Mouse (Mus musculus) frontal cortex, postnatal 25 days (tissue): Measurements from ENCODE around the gene Sik2.

Experiments
- DNase-seq, 2 experiments: peaks; one replicate each; pipeline ENCODE4 v3.0.0; 2022; ENCODE audit warnings: low spot score in 2 of 2

Sik2 gene

DNA sequence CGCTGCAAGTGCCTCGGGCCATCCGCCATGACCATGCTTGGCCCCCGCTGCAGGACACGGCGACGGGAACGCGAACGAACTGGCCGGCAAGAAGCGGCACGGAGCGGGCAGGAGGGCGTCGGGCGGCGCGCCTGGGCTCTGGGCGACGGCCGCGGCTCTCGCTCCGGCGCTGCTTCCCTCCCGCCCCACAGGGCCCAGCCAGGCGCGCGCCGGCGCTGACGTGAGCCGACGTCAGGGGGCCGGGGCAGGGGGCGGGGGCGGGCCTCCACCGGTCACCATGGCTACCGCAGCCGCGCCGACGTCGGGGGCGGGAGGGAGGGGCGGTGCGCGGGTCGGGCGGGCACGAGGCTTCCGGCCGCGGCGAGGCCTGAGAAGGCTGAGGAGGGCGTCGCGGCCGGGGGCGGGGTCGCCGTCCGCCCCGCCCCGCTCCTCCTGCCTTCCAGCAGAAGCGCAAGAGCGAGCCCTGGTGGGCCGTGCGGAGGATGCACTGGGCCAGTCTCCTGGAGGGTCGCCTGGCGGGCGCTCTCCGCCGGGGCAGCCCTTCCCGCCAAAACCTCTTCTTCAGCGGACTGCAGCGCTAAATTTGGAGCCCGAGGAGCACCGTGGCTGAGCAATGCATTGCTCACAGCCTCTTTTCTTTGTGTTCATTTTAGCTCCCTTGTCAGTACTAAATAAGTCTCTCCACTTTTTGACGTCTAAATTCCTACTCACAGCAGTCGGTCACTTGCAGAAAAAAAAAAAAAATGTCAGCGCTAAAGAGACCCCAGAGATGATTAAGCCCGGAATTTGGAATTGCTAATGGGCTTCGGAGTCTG lies at the start of gene Sik2:
Gene Sik2 (minus strand): TSS at position 233 of the 815 bp plus-strand sequence.
- peak; percentile 47 to 72 for DNase-seq

DNA sequence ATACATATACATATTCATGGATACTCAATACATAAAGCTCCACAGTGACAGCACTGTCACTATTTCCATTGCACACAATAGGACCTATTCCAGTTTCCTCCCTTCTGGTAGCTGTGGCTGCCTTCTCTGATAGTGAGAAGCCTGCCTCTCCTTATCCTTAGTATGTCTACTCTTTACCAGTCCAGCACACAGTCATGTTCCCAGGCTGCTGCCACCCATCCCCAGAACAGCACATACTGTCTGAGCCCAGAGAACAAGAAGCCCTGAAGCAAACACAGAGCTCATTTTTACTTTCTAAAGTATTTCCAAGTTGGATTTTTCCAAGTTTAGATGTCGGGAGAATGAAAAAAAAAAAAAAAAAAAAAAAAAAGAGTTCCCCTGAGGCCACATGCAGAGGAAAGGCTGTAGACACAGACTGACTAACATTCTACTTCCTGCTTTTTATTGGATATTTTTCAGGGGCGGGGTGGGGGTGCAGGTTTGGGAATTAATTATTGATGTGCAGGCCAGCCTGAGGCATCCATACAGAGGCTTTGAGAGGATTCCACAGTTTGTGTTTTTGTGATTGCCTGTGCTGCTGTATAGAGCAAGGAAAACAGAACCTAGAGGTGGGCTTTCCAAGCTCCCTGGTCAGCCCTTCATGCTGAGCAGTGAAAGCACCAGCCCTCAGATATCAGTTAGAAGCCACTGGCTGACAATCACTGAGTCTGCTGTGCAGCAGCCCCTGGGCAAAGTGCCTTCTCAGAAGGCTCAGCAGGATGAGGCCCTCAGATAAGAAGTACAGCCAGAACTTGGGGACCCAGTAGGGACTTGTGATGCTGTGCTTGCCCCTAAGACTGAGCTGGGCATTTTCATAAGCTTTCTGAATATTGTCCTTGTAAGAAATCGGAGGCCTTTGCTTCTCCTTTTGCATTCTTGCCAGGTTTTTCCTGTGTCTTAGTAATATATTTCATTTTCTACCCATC lies 47.8 kb upstream of the Sik2 start:
- no peak for DNase-seq

DNA sequence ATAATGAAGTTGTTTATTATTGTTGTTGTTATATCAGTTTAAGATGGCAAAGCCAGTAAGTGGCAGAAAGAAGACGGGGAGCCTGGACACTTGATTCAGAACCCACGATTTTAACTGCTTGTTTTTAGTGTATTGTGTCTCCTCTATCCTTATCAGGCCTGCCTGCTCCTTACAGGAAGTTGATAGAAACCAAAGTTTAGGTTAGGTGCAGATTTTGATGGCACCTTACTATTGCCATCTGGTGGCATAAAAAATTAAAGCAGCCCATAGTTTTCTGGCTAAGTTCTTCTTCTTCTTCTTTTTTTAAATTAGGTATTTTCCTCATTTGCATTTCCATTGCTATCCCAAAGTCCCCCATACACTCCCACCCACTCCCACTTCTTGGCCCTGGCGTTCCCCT lies 43.3 kb upstream of the Sik2 start:
- DNase-seq, result no peak

DNA sequence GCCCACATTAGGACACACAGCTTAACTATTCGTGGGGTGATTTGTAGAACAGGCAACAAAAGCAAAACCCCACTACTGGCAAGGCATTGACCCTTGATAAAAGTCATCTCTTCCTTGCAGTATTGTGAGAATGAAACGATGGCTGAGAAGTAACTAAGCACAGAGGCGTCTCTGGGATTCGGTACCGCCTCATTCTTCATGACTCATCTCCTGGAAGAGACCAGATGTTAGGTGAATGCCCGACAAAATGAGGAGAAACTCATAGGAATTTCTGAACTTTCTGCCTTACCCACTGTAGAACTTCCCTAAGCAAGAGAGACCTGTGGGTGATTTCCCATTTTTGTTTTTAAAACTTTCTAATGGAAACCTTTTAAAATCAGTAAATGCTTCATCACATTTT lies 33.3 kb upstream of the Sik2 start:
- no peak for DNase-seq

DNA sequence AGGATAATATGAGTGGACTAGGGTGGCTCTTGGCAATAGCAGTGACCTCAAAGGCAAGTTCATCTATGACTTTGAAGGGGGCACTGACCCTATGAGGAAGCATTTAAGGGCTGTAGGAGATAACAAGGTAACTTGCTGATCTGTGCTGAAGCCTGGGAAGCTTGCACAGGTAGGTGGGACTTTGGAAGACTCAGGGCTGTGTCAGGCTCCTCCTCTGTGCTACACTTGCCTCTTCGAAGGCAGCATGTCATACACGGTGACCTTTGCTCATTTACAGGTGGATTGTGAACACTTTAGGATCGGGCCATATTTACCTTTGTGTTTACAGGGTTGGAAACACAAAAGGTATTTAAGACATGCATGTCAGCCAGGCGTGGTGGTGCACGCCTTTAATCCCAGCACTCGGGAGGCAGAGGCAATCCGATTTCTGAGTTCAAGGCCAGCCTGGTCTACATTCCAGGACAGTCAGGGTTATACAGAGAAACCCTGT lies 32.7 kb upstream of the Sik2 start:
- no peak for DNase-seq

DNA sequence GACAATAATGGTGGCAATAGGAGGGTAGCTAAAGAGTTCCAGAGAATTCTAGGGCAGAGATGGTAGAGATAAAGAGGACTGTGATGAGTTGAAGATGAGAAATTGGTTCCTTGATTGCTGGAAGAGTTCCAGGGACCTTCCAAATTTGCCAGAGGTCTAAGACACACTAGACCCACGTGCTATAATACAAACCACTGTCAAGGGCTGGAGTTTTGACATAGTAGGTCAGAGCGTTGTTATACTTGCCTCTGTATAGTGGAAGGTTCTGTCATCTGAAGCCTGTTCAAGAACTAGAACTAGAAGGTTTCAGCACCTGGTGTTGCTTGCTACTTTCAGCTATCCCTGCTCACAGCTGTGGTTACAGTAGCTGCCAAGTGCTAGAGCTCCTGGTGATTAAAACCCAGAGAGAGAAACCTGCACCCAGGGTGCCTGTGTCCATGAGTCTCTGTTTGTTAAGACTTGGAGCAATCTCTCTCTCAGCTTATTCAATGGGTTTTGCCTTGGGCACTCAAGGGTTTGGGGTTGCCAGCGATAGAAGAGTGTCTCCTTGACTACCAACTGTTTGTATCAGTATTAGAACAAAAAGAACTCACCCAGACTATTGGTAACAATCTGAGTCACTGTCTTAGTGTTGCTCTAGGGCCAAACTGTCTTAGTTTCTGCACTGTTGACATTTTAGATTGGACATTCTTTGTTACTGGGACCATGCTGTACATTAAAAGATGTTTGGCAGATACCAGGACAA lies 24.1 kb upstream of the Sik2 start:
- DNase-seq, result no peak

DNA sequence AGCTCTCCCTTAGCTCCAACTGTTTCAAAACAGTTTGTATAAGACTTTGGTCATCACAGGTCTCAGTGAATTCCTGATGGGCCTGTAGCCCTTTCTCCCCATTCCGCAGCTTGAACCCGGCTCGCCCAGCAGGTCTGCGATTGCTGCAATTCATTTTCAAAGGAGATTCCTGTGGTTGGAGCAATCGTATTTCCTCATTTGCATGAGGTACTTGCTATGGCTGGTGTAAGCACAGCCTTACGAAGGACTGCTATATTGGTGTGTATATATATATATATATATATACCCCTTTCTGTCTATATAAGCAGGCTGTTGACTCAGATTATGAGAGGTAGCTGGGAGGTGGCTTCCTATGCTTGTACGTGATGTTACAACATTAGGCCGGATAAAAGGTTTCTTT lies 23.4 kb upstream of the Sik2 start:
- DNase-seq, result no peak

DNA sequence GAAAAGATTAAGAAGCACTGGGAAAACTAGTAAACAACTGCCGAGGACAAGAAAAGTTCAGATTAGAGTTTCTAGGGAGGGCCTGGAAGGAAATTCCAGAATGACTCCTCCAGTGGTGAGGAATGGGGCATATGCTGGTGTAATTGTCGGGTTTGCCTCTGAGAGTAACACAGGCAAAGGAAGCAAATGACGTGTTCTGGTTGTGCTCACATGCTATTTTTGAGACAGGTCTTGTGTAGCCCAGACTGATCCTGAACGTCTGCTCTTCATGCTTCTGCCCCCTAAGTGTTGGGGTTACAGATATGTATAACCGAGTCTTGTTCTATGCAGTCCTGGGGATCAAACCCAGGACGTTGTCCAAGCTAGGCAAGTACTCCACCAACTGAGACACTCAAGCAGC lies 22.7 kb upstream of the Sik2 start:
- no peak for DNase-seq

DNA sequence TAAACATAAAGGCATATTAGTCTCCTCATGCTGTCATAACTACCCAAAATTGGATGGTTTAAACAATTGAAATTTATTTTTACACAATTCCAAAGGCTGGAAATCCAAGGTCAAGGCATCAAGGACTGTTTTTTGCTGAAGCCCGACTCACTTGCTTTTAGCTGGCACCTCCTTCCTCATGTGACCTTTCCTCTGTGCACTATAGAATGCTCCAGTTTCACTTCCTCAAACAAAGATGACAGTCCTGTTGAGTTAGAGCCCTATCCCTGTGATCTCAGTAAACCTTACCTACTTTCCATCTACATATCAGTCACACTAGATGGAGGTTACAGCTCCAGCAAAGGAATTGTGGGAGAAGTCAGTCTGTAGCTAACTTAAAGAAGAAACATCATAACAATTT lies 21.3 kb upstream of the Sik2 start:
- DNase-seq, result no peak

DNA sequence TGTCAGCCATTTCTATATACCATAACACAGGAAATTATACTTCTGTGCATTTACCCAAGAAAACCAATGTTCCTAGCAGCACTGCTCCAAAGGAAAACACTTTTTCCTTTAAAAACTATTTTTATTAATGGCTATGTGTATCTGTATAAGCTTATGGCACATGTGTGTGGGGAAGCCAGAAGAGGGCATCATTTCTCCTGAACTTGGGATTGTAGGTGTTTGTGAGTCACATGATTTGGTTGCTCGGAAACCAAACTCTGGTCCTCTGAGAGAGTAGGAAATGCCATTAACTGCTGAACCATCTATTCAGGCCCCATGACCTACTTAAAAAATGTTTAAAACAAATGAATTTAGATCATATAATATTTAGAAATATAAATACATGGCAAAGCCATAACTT lies 18.1 kb upstream of the Sik2 start:
- DNase-seq, result no peak

DNA sequence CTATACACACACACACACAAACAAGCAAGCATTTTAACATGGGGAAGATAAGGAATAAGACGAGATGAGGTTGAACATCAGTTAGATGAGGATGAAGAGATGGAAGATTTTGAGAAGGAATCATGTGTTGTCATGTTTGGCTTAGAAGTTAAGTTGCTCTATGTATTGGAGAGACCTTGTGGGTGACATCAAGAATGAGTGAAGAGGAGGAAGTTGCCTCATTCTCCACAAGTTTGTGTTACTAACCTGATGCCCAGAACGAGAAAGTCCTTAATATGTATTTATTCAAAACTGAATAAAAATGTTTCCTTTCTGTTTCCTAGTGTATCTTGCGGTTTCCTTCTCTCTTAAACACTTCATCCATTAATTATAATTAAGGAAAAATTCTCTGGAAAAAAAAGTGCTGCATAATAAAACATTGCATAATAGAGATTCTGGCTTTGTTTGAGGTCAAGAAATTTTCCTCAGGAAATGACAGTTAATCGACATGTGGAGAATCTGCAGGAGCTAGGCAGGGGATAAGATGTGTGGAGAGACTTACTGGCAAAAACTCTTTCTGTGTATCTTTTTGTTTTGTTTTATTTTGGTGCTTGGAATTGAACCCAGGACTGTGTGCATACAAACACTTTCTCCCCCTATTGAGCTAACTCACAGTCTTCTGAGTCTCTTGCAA lies 12.4 kb upstream of the Sik2 start:
- DNase-seq, result no peak

DNA sequence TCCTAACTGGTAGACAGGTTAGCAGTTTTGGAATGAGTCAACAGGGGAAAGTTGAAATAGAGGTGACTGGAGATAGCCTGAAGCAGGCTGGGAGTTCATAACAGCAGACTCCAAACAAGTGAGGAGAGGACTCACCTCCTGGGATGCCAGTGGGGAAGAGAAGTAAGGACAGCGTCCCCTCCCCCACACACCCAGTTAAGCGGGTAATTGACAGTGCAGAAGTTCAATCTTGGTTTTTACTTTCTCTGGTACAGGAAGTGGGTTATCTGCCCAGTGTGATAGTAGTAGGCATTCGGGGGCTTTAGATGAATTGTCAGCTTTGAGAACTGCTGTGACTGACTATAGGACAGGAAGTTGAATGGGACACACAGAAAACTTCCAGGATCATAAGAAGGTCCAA lies 11.5 kb upstream of the Sik2 start:
- DNase-seq, result no peak

DNA sequence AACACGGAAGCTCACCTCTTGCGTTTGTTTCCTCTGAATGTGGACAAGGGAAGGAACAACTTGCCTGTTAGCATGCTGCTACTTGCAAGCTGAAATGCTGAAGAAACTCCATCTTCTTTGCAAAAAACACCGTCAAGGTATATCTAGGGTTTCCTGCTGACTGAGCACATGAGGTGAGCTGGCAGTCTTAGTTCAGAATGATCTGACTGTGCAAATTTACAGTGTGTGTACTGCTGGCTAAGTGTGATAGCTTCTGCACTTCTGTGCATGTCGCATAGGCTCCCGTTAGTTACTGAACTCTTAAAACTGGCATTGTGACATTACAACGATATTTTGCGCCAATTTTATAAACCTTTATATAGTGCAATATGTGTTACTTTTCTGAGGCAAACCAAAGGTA lies 10.8 kb upstream of the Sik2 start:
- DNase-seq, result no peak

DNA sequence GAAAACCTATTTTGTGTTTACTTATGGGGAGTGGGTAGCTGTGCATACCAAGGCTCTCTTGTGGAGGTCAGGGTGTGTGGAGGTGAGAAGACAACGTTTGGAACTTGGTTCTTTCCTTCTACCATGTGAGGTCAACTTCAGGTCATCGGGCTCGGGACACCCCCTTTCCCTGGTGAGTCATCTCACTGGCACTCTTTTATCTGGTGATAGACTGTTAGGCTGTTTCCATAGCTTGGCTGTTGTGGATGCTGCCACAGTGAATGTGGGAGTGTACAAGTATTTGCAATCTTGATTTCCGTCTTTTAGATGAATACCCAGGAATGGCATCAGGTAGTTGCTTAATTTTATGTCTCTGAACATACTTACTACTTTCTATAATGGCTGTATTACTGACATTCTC lies 6.9 kb upstream of the Sik2 start:
- no peak for DNase-seq

DNA sequence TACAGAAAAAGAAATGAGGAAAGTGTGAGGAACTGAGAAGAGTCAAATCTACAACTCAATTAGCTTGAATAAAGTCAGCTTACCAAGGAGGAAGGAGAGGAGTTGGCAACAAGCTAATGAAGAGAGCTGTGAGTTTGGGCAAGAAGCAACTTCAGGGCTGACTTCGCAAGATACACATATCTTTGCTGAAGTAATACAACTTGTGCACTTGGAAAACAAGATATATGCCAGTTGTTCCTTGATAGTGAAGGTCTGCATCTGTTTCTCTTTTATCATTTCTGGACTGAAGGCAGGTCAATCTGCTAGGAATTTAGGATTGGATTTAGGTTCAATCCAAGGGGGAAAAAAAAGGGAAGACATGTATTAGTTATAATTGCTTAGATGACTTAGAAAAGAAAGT lies 4.8 kb upstream of the Sik2 start:
- DNase-seq, result no peak

DNA sequence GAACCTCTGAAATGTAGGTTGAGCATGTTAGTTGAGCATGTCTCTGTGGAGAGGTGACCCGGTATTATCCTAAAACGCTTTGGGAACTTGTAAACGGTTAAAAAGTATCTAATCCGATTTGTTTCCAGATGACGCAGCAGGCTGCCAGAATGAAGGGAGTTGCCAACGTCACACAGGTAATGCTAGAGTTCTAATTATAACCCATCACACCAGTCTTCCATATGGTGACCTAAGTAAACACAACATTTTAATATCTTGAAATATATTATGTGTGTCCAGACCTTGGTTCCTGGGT lies 730 bp upstream of the Sik2 start:
- DNase-seq, result peak in 1 of 2 experiments; percentile 8

DNA sequence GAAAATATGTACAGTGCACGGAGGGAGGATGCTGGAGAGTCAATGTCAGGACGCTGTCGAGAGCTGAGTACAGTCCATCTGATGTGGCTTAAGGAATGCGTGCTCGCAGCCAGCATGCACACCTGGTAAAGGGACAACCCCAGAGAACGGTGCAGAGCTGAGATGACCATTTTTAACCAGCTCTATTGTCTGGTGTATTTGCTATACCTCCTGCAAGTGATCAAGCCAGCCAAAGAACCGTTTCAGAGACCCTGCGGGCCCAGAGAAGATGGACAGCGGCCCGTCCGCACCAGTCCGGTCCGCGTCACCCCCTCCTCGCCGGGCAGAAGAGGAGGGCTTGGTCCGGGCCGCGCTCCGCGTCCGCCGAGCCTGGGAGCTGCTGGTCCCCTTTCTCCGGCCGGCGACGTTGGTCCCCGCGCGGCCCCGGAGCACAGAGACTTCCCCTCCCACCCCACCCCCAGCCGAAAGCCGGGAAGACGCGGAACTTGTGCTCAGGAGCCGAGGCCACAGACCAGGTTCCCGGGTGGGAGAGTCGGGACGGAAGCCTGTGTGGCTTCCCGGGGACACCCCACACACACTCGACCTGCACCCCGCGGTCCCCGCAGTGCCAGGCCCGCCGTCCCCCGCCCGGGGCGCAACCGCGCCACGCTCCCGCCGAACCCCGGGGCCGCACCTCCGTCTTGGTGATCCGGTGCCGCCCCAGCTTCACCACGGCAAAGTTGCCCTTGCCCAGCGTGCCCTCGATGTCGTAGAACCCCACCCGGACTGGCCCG lies 619 bp downstream of the Sik2 start:
- peak; percentile 12 to 13 for DNase-seq

DNA sequence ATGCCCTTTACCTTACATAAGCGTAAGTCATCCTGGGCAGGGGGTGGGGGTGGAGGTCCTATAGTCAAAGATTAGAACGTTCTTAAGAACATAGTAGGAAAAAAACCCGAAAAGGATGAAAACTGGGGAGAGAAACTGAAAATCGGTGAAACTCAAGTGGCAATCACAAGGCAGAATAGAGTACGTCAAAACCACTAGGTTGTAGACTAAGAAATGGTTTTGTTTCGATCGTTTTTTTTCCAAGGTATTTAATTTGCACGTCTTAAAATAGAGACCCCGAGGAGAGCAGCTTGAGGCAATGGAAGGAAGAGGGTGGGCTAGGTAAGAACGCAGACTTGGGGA lies 1.2 kb downstream of the Sik2 start:
- no peak for DNase-seq

DNA sequence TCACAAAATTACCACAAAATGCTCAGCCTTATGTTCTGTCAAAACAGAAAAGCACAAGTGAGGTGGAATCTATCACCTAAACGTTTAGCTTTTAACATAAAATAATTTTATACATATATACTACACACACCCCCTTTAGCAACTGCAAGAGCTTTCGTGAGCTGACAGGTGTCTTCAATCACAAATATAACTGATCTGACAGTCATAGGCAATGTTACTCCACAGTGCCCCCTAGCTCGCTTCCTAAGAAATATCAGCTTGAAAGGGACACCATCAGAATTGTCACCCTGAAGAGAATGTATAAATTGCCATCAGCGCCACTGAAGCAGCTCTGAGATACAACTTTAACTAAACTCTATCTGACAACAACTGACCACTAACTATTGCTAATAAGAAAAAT lies 2.0 kb downstream of the Sik2 start:
- peak; percentile 4 to 39 for DNase-seq

DNA sequence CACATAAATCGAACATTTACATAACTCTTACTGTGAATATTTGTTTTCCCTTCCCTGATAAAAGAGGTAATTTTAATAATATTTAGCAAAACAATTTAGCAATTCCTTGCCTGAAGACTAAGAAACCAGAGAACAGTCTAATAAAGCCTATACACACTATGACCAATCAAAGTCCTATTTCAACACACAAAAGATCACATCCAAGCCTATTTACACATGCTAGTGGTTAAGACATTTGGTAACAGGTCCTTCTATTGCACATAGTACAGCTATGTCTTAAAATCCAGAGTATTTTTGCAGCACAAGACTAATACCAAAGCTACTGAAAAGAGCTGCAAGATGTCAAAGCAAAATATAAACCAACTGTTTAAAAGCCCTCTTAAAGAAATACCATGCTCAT lies 4.8 kb downstream of the Sik2 start:
- no peak for DNase-seq

DNA sequence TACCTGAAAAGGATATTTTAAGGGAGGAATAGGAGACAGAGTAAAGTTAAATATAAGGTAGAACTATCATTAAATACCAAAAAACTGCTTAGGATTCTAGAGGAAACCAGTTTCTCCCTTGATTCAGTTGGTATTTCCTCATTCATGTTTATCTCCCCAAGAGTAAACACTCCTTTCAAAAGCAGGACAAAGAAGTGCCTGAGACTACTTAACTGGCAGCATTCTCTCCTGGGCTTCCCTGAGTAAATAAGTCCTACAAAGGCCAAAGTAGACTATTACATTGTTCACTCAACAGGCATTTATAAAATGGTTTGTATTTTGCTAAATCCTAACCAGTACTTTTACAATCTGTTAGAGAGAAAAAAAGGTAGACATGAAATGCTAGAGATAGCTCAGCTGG lies 22.2 kb downstream of the Sik2 start:
- DNase-seq, result no peak
